Mouse (Mus musculus): ENCODE data around the gene Rarres1. TPM values are rescaled to one million over a fixed set of nuclear protein-coding genes. Genes with fewer than 3 reads are reported as not detected.

Gene Rarres1
- 1.8 and 3.1 TPM in 2 replicates for polyA plus RNA-seq (2015; fragmentation: Nextera tagmentation; extraction: Ambion mirVana)

GRCm38 (mm10) chr3:67515274-67515801, at the start of gene Rarres1:
TSS of gene Rarres1 (minus strand) at chr3:67515523.

DNA sequence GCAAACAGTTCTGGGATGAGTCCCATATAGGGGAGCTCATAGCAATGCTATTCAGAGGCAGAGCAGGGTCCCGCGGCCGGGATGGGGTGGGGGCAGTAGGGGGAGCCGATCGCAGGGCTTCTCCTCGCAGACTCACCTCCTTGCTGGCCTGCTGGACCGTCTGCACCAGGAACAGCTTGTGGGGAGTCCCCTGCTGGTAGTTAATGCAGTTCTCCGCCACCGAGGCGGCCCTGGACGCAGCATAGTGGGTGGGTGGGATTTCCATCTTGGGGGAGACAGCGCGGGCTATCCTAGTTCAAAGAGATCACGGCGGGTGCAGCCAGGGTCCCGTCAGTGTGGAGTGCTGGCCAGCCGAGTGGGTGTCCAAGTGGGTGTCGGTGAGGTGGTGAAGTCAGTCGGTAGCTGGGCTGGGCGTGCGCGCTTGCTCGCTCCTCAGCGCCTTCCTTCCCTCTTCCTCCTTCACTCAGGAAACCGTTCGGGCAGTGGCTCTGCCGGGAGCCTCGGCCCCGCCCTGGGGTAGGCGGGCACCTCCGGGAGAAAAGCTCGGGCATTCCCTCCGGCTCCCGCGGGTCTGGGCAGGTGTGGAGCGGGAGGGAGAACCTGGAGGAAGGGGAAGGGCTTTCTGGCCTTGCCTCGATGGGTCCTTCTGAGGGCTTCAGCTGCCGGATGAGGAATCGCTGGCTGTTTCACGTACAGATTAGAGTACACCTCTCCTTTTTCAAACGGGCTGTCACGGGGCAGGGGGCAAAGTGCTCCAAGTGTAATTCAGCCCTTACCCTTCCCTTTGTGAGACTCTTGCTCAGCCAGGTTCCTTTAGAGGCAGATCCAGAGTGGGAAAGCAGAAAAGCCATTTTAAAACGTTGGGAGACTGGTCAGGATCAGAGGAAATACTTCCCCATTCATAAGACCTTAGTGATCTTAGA, 51.6 kb downstream of the Rarres1 start, which contains the start of gene Lxn:
Gene Lxn (minus strand): TSS at position 477 of the 923 bp plus-strand sequence.

GRCm38 (mm10) chr3:67429999-67430380, 85.3 kb downstream of the Rarres1 start, which contains the start of gene Gfm1:
TSS of gene Gfm1 (plus strand) at chr3:67430096.

Other genes with a start within 250 kb of the Rarres1 start
- gene Mlf1, start 141.4 kb downstream of the Rarres1 start, polyA plus RNA-seq (2015; fragmentation: Nextera tagmentation; extraction: Ambion mirVana), result 4.4 and 5.4 TPM in 2 replicates
- gene Gm17402, start 140.4 kb downstream of the Rarres1 start, polyA plus RNA-seq (2015; fragmentation: Nextera tagmentation; extraction: Ambion mirVana), result not detected in 2 replicates
- gene Gfm1, start 85.4 kb downstream of the Rarres1 start, polyA plus RNA-seq (2015; fragmentation: Nextera tagmentation; extraction: Ambion mirVana), result 30.7 and 31.4 TPM in 2 replicates
- 24.2 and 31.0 TPM in 2 replicates for gene Lxn, start 51.6 kb downstream of the Rarres1 start, polyA plus RNA-seq (2015; fragmentation: Nextera tagmentation; extraction: Ambion mirVana)
- gene Mfsd1, start 67.2 kb upstream of the Rarres1 start, polyA plus RNA-seq (2015; fragmentation: Nextera tagmentation; extraction: Ambion mirVana), result 34.2 and 40.7 TPM in 2 replicates